In the genomic region with DNA sequence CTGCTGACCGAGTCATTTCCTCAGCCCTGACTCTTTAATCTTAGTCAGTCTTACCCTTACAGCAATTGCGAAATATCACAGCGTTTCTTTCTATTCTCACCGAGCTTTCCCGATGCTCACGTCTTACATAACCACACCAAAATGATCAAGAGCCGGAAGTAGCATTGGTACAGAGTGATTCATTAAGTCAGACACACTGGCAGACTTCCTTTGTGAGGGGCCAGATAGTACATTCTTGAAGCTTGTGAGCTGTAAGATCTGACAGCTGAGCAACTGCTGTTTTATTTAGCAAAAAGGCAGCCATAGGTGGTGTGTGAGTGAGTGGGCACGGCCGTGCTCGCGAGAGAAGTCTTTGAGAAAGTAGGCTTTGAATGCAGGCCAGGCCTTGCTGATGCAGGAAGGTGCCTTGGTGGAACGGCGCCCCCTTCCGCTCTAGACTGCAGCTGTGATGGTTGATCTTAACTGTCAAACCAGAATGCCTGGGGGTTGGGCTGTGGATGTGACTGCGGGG, we compare ENCODE assay signal across 9 mouse cellular contexts. TPM values are rescaled to one million over a fixed set of nuclear protein-coding genes. Genes with fewer than 3 reads are reported as not detected.
DNase-seq lines count a peak whose midpoint lies in the region; ATAC-seq and TF ChIP-seq lines count a peak whose summit lies in the region.
"Had no signal": no experiment of that assay in that cellular context is flagged by ENCODE, and none has a peak within 500 bp of the region (broad histone marks: within the 10 kb centered on the region; RNA-seq: fewer than 3 reads in every experiment).

No protein-coding gene starts in this region.

- H3K9ac ChIP-seq in intestine, postnatal 0 days (ENCODE audit: low read depth, low read length), result no peak overlapping the region
- H3K9ac ChIP-seq in intestine, embryonic 16.5 days (ENCODE audit: low read depth, low read length), result no peak overlapping the region
- no peak overlapping the region for H3K9ac ChIP-seq in lung, embryonic 16.5 days (ENCODE audit: low read length)
- H3K9ac ChIP-seq in forebrain, embryonic 12.5 days, result no peak overlapping the region
- H3K9ac ChIP-seq: limb, embryonic 13.5 days had no signal

- peak; percentile 60 for TF ChIP-seq CTCF in intestine, postnatal 0 days (IDR thresholded peaks at IDR 0.05; ENCODE audit: low read depth)

- no peak overlapping the region for H3K4me3 ChIP-seq in intestine, postnatal 0 days (ENCODE audit: low read depth, low read length)
- H3K4me3 ChIP-seq in intestine, embryonic 16.5 days (ENCODE audit: low read length), result no peak overlapping the region
- no peak overlapping the region for H3K4me3 ChIP-seq in brown adipose tissue, adult 24 weeks (ENCODE audit: insufficient read depth, low read depth, low read length)
- H3K4me3 ChIP-seq in lung, embryonic 16.5 days (ENCODE audit: low read length), result no peak overlapping the region
- no peak overlapping the region for H3K4me3 ChIP-seq in forebrain, embryonic 12.5 days (replicated peaks)
- H3K4me3 ChIP-seq: limb, embryonic 13.5 days had no signal

- H3K4me2 ChIP-seq in intestine, postnatal 0 days (replicated peaks; ENCODE audit: low read depth), result no peak overlapping the region
- no peak overlapping the region for H3K4me2 ChIP-seq in intestine, embryonic 16.5 days (ENCODE audit: low read depth, low read length)
- H3K4me2 ChIP-seq in lung, embryonic 16.5 days (ENCODE audit: low read depth, low read length), result no peak overlapping the region
- no peak overlapping the region for H3K4me2 ChIP-seq in forebrain, embryonic 12.5 days
- H3K4me2 ChIP-seq: limb, embryonic 13.5 days had no signal

- H3K27me3 ChIP-seq in intestine, postnatal 0 days (replicated peaks; ENCODE audit: control insufficient read depth, insufficient read depth, low read length), result no peaks in the 10 kb centered on the region
- no peaks in the 10 kb centered on the region for H3K27me3 ChIP-seq in intestine, embryonic 16.5 days (replicated peaks; ENCODE audit: control insufficient read depth, insufficient read depth, low read length)
- H3K27me3 ChIP-seq in lung, embryonic 16.5 days (ENCODE audit: control insufficient read depth, insufficient read depth, low read depth, low read length), result no peaks in the 10 kb centered on the region
- no peaks in the 10 kb centered on the region for H3K27me3 ChIP-seq in forebrain, embryonic 12.5 days
- H3K27me3 ChIP-seq: limb, embryonic 13.5 days had no signal

- H3K9me3 ChIP-seq in intestine, postnatal 0 days (ENCODE audit: control insufficient read depth), result no peaks in the 10 kb centered on the region
- no peaks in the 10 kb centered on the region for H3K9me3 ChIP-seq in intestine, embryonic 16.5 days (ENCODE audit: control insufficient read depth, low read length)
- H3K9me3 ChIP-seq in lung, embryonic 16.5 days (ENCODE audit: control insufficient read depth, low read length), result no peaks in the 10 kb centered on the region
- H3K9me3 ChIP-seq in forebrain, embryonic 12.5 days, result no peaks in the 10 kb centered on the region
- H3K9me3 ChIP-seq: limb, embryonic 13.5 days had no signal

- ATAC-seq in intestine, postnatal 0 days, result peak; percentile 39; the same call in 1 of the 2 replicates
- no peak for ATAC-seq in intestine, embryonic 16.5 days
- peak; percentile 84 to 86 for ATAC-seq in hematopoietic stem cell, adult 5-6 weeks (replicated peaks in 1 of 2; ENCODE audit: insufficient read depth in 1 of 2, low FRiP score in 2 of 2, low TSS enrichment in 1 of 2, low read depth in 1 of 2, poor library complexity in 2 of 2, severe bottlenecking in 2 of 2)
- ATAC-seq in lung, embryonic 16.5 days (ENCODE audit: low read depth), result peak; percentile 80
- ATAC-seq in forebrain, embryonic 12.5 days (ENCODE audit: low FRiP score), result no peak

- H3K36me3 ChIP-seq in intestine, postnatal 0 days (ENCODE audit: control insufficient read depth, insufficient read depth), result peaks cover 23% of the 10 kb centered on the region
- peaks cover 6% of the 10 kb centered on the region; the same call in 1 of the 2 replicates for H3K36me3 ChIP-seq in intestine, embryonic 16.5 days (ENCODE audit: control insufficient read depth, insufficient read depth, low read length)
- peaks cover 1% of the 10 kb centered on the region; the same call in 1 of the 2 replicates for H3K36me3 ChIP-seq in lung, embryonic 16.5 days (ENCODE audit: control insufficient read depth, insufficient read depth, low read length)
- peaks cover 51% of the 10 kb centered on the region for H3K36me3 ChIP-seq in forebrain, embryonic 12.5 days (replicated peaks)

- H3K4me1 ChIP-seq in intestine, postnatal 0 days (replicated peaks; ENCODE audit: control insufficient read depth, insufficient read depth, low read length), result no peaks in the 10 kb centered on the region
- H3K4me1 ChIP-seq in intestine, embryonic 16.5 days (ENCODE audit: control insufficient read depth, insufficient read depth, low read length), result no peaks in the 10 kb centered on the region
- peaks cover 21% of the 10 kb centered on the region for H3K4me1 ChIP-seq in brown adipose tissue, adult 24 weeks (ENCODE audit: control insufficient read depth, insufficient read depth, insufficient read length, low read length)
- peaks cover 7% of the 10 kb centered on the region for H3K4me1 ChIP-seq in lung, embryonic 16.5 days (replicated peaks; ENCODE audit: control insufficient read depth, insufficient read depth, low read length)
- no peaks in the 10 kb centered on the region for H3K4me1 ChIP-seq in forebrain, embryonic 12.5 days
- H3K4me1 ChIP-seq: limb, embryonic 13.5 days had no signal

- 51% methylated on average over 15 of the region's 15 CpGs for WGBS in intestine, postnatal 0 days
- 63% methylated on average over 15 of the region's 15 CpGs for WGBS in intestine, embryonic 16.5 days
- WGBS in lung, embryonic 16.5 days, result 37% methylated on average over 15 of the region's 15 CpGs
- WGBS in forebrain, embryonic 12.5 days, result 77% methylated on average over 15 of the region's 15 CpGs

- H3K27ac ChIP-seq in intestine, postnatal 0 days (ENCODE audit: low read depth, low read length), result no peak overlapping the region; the same call in 1 of the 2 replicates
- no peak overlapping the region for H3K27ac ChIP-seq in intestine, embryonic 16.5 days (ENCODE audit: low read length)
- H3K27ac ChIP-seq in brown adipose tissue, adult 24 weeks (replicated peaks; ENCODE audit: low read depth, low read length), result peak overlapping the region; percentile 32
- H3K27ac ChIP-seq in lung, embryonic 16.5 days (ENCODE audit: low read length), result peak overlapping the region; percentile 59
- no peak overlapping the region for H3K27ac ChIP-seq in forebrain, embryonic 12.5 days
- H3K27ac ChIP-seq: limb, embryonic 13.5 days had no signal

- DNase-seq in spleen, postnatal 14 days (ENCODE audit: low spot score in 2 of 2), result peak; percentile 19 to 28
- no peak for DNase-seq in urinary bladder, adult 18-20 months (ENCODE audit: low spot score in 2 of 2)

RNA-seq across cellular contexts. Expression of a gene that starts 32.9 kb away (rescaled TPM):
- polyA plus RNA-seq in intestine, postnatal 0 days (2015; fragmentation: Nextera tagmentation; extraction: Ambion mirVana), result 82.3 and 91.7 TPM in 2 replicates
- polyA plus RNA-seq in intestine, embryonic 16.5 days (2015; fragmentation: Nextera tagmentation; extraction: Ambion mirVana), result 111 and 116 TPM in 2 replicates
- 138 and 156 TPM in 2 replicates for polyA plus RNA-seq in brown adipose tissue, adult 24 weeks (2012; ENCODE audit: insufficient read depth, insufficient read length, missing spikeins)
- total RNA-seq in hematopoietic stem cell, adult 5-6 weeks (2017), result 75.9 and 96.4 TPM in 2 replicates
- polyA plus RNA-seq in lung, embryonic 16.5 days (2015; fragmentation: Nextera tagmentation; extraction: Ambion mirVana), result 77.4 and 83.5 TPM in 2 replicates
- 127 and 135 TPM in 2 replicates for polyA plus RNA-seq in forebrain, embryonic 12.5 days (2016; fragmentation: Nextera tagmentation; extraction: Ambion mirVana)

RNA-seq across cellular contexts. Expression of a gene that starts 41.5 kb away (rescaled TPM):
- polyA plus RNA-seq in intestine, postnatal 0 days (2015; fragmentation: Nextera tagmentation; extraction: Ambion mirVana), result 127 and 132 TPM in 2 replicates
- 65.1 and 65.8 TPM in 2 replicates for polyA plus RNA-seq in intestine, embryonic 16.5 days (2015; fragmentation: Nextera tagmentation; extraction: Ambion mirVana)
- 131 and 304 TPM in 2 replicates for polyA plus RNA-seq in brown adipose tissue, adult 24 weeks (2012; ENCODE audit: insufficient read depth, insufficient read length, missing spikeins)
- 7.7 and 11.5 TPM in 2 replicates for total RNA-seq in hematopoietic stem cell, adult 5-6 weeks (2017)
- 37.9 and 38.8 TPM in 2 replicates for polyA plus RNA-seq in lung, embryonic 16.5 days (2015; fragmentation: Nextera tagmentation; extraction: Ambion mirVana)
- polyA plus RNA-seq in forebrain, embryonic 12.5 days (2016; fragmentation: Nextera tagmentation; extraction: Ambion mirVana), result 47.1 and 54.2 TPM in 2 replicates

Comparison
In these comparisons a context has a peak if more than half of its experiments do, and no peak if none do; other contexts are left out.
1. ATAC-seq: peak in intestine, postnatal 0 days (single experiment), hematopoietic stem cell, adult 5-6 weeks (2 of 2) and lung, embryonic 16.5 days (single experiment); none in intestine, embryonic 16.5 days (single experiment) and forebrain, embryonic 12.5 days (single experiment).
2. H3K27ac ChIP-seq: peak in brown adipose tissue, adult 24 weeks (single experiment) and lung, embryonic 16.5 days (single experiment); none in intestine, postnatal 0 days (single experiment), intestine, embryonic 16.5 days (single experiment) and forebrain, embryonic 12.5 days (single experiment).
3. DNase-seq: peak in spleen, postnatal 14 days (2 of 2); none in urinary bladder, adult 18-20 months (0 of 2).